Mouse (Mus musculus): ENCODE measurements at regions not wholly inside any gene's neighbourhood (a gene's known extent, or its start where the extent isn't known, plus 50 kb on each side); places are given as distances from the start of the nearest gene placed in this dataset.

DNA sequence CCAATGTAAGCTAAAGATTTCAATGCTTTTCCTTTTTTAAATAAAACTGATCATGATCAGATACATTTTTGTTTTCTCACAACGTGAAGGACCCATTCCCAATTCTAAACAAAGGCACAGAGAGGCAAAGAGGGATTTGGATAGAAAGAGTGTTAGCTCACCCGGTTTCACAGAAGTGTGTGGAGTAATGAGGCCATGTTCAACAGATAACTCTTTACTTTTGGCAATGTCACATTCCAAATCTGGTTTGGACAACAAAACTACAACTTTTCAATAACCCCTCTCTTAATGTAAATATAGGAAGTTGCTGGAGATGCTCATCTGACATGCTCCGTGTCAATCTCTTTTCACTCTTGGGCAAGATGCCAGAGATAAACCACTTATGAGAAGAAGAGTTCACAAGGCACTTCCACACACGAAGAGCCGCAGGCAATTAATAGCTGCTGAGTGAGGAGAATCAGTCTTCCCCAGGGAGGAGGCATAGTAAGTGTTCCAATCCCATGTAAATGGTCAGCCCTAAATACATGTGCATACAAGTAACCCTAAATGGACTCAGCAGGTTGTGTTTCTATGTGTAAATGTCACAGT lies 112.7 kb upstream of the Ednra start:
- Histone ChIP-seq H3K9ac (ENCODE audit: control insufficient read depth, low read depth, low read length, poor library complexity, severe bottlenecking) (no peak overlapping the region), H3K27ac (ENCODE audit: control insufficient read depth, low read depth, low read length) (no peak overlapping the region), H3K4me1 (ENCODE audit: control insufficient read depth in 1 of 2, insufficient read depth in 2 of 2, low read length in 2 of 2) (no peaks in the 10 kb centered on the region), H3K36me3 (ENCODE audit: control insufficient read depth in 1 of 2, insufficient read depth in 2 of 2, low read length in 2 of 2) (no peaks in the 10 kb centered on the region), H3K9me3 (replicated peaks; ENCODE audit: insufficient read depth, low read length) (no peaks in the 10 kb centered on the region), H3K4me3 (ENCODE audit: control insufficient read depth in 1 of 2, insufficient read depth in 1 of 2, low read depth in 2 of 2, low read length in 2 of 2) (no peak overlapping the region), H3K79me2 (ENCODE audit: control insufficient read depth, insufficient read depth, low read length, poor library complexity) (no peaks in the 10 kb centered on the region), H3K27me3 (ENCODE audit: control insufficient read depth in 1 of 2, insufficient read depth in 2 of 2, low read length in 2 of 2) (no peaks in the 10 kb centered on the region)
- DNase-seq (ENCODE audit: low read depth, low spot score): no peak
- TF ChIP-seq ZNF384 (IDR thresholded peaks at IDR 0.05; ENCODE audit: low read depth, low read length) (no peak), GABPA (IDR thresholded peaks at IDR 0.05; ENCODE audit: low read depth, low read length) (no peak), NELFE (IDR thresholded peaks at IDR 0.05; ENCODE audit: low read depth, low read length) (no peak), MAZ (IDR thresholded peaks at IDR 0.05; ENCODE audit: low read depth, low read length) (no peak), POLR2AphosphoS5 (IDR thresholded peaks at IDR 0.05; ENCODE audit: borderline replicate concordance, low read depth, low read length) (no peak), ZMIZ1 (IDR thresholded peaks at IDR 0.05; ENCODE audit: low read depth, low read length) (no peak), TCF12 (IDR thresholded peaks at IDR 0.05; ENCODE audit: low read depth, low read length) (no peak), SIN3A (IDR thresholded peaks at IDR 0.05; ENCODE audit: low read length) (no peak), ETS1 (IDR thresholded peaks at IDR 0.05; ENCODE audit: low read depth, low read length) (no peak), TBP (IDR thresholded peaks at IDR 0.05; ENCODE audit: low read depth, low read length) (no peak), MEF2A (IDR thresholded peaks at IDR 0.05; ENCODE audit: extremely low read depth, insufficient replicate concordance, low read depth, low read length, poor library complexity, severe bottlenecking) (no peak), USF2 (IDR thresholded peaks at IDR 0.05; ENCODE audit: borderline replicate concordance in 1 of 2, insufficient read depth in 1 of 2, low read depth in 1 of 2, low read length in 2 of 2) (no peak), BHLHE40 (IDR thresholded peaks at IDR 0.05; ENCODE audit: borderline replicate concordance, low read depth, low read length) (no peak), MYB (IDR thresholded peaks at IDR 0.05; ENCODE audit: low read depth, low read length) (no peak), RAD21 (IDR thresholded peaks at IDR 0.05; ENCODE audit: low read depth, low read length) (no peak)

DNA sequence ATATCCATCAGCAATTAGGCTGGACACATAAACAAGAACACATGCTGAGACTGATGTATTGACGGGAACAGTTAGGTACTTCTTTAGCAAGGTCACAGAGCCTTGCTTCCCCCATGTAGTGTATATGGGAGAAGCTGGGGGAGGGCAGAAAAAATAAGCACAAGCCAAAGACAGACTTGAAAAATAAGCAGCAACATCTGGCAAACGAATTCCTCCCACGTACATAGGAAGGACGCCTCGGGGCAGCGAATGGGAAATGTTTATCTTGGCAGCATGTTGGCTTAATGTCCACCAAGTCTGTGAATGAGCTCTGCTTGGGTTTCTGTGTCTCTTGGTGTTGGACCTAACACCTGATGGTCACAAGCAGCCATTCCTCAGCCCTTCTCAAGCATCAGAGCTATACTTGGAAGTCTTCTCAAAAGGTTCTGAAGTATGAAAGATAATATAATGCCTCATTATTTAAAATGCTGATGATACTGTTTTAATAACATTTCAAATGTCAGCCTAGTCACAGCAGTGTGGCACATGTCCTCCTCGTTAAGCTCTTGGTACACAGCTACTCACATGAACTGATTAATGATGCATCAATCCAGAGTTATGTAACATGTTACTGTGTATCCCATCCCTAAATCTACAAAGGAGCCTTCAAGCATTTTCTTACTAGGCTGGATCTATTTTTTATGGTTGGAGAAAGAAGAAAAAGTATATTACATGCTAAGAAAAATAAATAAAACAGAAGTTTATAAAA lies 118.3 kb upstream of the Ednra start:
- TF ChIP-seq EP300 (IDR thresholded peaks at IDR 0.05; ENCODE audit: low read depth in 1 of 2, low read length in 2 of 2) (no peak), MAX (IDR thresholded peaks at IDR 0.05; ENCODE audit: low read length) (no peak), ELF1 (IDR thresholded peaks at IDR 0.05; ENCODE audit: low read depth, low read length) (no peak), TCF12 (IDR thresholded peaks at IDR 0.05; ENCODE audit: low read depth, low read length) (no peak), BHLHE40 (IDR thresholded peaks at IDR 0.05; ENCODE audit: borderline replicate concordance, low read depth, low read length) (no peak), GABPA (IDR thresholded peaks at IDR 0.05; ENCODE audit: low read depth, low read length) (no peak), UBTF (IDR thresholded peaks at IDR 0.05; ENCODE audit: borderline replicate concordance, insufficient read depth, low read depth, low read length) (no peak), SMC3 (IDR thresholded peaks at IDR 0.05; ENCODE audit: low read depth, low read length) (no peak), MAFK (IDR thresholded peaks at IDR 0.05; ENCODE audit: borderline replicate concordance, low read depth, low read length) (no peak), MYC (IDR thresholded peaks at IDR 0.05; ENCODE audit: low read depth, low read length) (no peak)
- Histone ChIP-seq H3K27ac (ENCODE audit: control insufficient read depth, low read depth, low read length) (no peak overlapping the region), H3K4me1 (ENCODE audit: control insufficient read depth in 1 of 2, insufficient read depth in 2 of 2, low read length in 2 of 2) (no peaks in the 10 kb centered on the region), H3K79me2 (ENCODE audit: control insufficient read depth, insufficient read depth, low read length, poor library complexity) (no peaks in the 10 kb centered on the region), H3K36me3 (ENCODE audit: control insufficient read depth in 1 of 2, insufficient read depth in 2 of 2, low read length in 2 of 2) (no peaks in the 10 kb centered on the region), H3K27me3 (ENCODE audit: control insufficient read depth in 1 of 2, insufficient read depth in 2 of 2, low read length in 2 of 2) (no peaks in the 10 kb centered on the region), H3K9me3 (replicated peaks; ENCODE audit: insufficient read depth, low read length) (no peaks in the 10 kb centered on the region), H3K9ac (ENCODE audit: control insufficient read depth, low read depth, low read length, poor library complexity, severe bottlenecking) (no peak overlapping the region), H3K4me3 (ENCODE audit: control insufficient read depth in 1 of 2, insufficient read depth in 1 of 2, low read depth in 2 of 2, low read length in 2 of 2) (no peak overlapping the region)
- no peak for DNase-seq (ENCODE audit: low read depth, low spot score)
